Mouse (Mus musculus): ENCODE data around the gene Olfr1505. TPM values are rescaled to one million over a fixed set of nuclear protein-coding genes. Genes with fewer than 3 reads are reported as not detected.

Olfr1505 gene
- not detected for total RNA-seq (2023)

DNA sequence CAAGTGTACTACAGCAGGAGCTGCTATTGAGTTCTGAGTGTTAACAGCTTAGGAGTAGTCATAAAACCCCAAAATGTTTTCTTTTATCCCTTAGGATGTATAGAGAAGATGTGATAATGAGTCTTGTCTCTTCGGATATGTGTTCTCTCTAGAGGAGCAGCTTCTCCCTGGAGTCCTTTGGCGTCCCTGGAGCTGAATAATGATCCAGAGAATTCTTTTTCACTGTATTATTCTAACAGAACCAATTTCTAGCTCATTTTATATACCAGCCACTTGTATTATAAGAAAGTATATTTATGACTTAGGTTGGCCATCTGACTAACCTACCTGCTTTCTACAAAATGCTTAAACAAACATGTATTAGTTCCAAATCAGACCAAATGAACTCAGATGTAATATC, at the start of gene Olfr1505:
Gene Olfr1505, plus strand, starts transcription at position 301 of the 400 bp plus-strand sequence.

DNA sequence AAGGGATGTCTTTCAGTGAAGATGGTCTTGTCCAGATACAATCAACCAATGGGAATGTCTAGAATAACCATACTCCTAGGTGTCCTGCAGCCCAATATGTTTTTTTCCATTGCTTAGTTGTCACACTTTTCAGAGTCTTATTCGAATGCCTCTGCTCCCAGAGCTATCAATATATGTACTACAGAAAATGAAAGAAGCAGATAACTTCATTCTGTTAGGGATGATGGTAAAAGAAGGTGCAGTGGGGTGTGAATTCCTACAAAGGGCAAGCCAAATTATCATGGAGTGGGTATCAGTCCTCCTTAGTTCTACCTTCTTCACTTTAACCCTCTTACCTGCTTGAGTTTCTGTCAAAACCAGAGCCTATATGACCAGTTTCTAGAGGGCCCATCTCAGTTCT, 15.5 kb upstream of the Olfr1505 start, which contains the start of gene Olfr1504:
Gene Olfr1504, minus strand, starts transcription at position 101 of the 400 bp plus-strand sequence.

Other genes with a start within 250 kb of the Olfr1505 start
- not detected for gene Olfr1491, start 216.3 kb upstream of the Olfr1505 start, total RNA-seq (2023)
- not detected for gene Olfr1493-ps1, start 190.3 kb upstream of the Olfr1505 start, total RNA-seq (2023)
- gene Olfr1494, start 173.8 kb upstream of the Olfr1505 start, total RNA-seq (2023): not detected
- not detected for gene Olfr1495, start 148.9 kb upstream of the Olfr1505 start, total RNA-seq (2023)
- gene Olfr1496, start 135.7 kb upstream of the Olfr1505 start, total RNA-seq (2023): not detected
- gene Olfr1497, start 115.3 kb upstream of the Olfr1505 start, total RNA-seq (2023): not detected
- gene Olfr1499, start 94.1 kb upstream of the Olfr1505 start, total RNA-seq (2023): not detected
- gene Olfr1500, start 83.0 kb upstream of the Olfr1505 start, total RNA-seq (2023): not detected
- not detected for gene Olfr1501, start 62.8 kb upstream of the Olfr1505 start, total RNA-seq (2023)
- gene Olfr1502, start 51.7 kb upstream of the Olfr1505 start, total RNA-seq (2023): not detected
- not detected for gene Olfr1504, start 15.6 kb upstream of the Olfr1505 start, total RNA-seq (2023)